Mouse (Mus musculus) frontal cortex, adult 2 months (tissue): Measurements from ENCODE around the gene Arid5a. TPM values are rescaled to one million over a fixed set of nuclear protein-coding genes. Genes with fewer than 3 reads are reported as not detected.
A peak's percentile ranks its signal among the peaks of the same experiment; 100 is the strongest.

Experiments
- DNase-seq, 2 experiments: peaks; one replicate each; pipeline ENCODE4 v3.0.0; 2022; ENCODE audit warnings: low spot score in 1 of 2; ENCODE audit errors: extremely low spot score in 1 of 2
- polyA plus RNA-seq: library from polyadenylated mRNA; depleted of rRNA; stranded (reverse); fragments of >200 nt; gene quantifications from 2 replicates; pipeline ENCODE4 v1.2.3, GENCODE M21; 2012

The Arid5a gene
- polyA plus RNA-seq, 1 experiment = 9.0 TPM

- no peak for DNase-seq
These were observed 14.5 kb downstream of the Arid5a start for GRCm38 (mm10) chr1:36321829-36322573.

DNA sequence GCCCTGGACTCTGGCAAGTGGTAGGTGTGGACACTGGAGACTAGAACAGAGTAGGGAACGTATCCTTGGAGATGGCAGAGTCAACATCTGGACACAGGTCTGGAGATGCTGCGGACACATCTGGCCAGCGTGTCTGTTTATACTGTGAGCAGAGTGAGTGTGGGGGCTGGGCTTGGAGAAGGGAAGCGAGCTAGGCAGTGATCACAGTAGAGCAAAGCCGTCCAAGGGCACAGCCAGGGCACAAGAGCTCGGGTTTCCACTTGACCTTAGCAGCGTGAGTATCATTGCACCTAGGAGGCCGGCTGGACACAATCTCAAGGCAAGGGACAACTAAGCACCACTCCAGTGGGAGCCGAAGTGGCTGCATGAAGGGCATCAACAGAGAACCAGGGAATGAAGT lies 15.5 kb downstream of the Arid5a start:
- no peak for DNase-seq

GRCm38 (mm10) chr1:36323746-36324448 lies 16.4 kb downstream of the Arid5a start:
- peak in 1 of 2 experiments; percentile 70 for DNase-seq

- no peak for DNase-seq
These were observed 18.4 kb downstream of the Arid5a start for GRCm38 (mm10) chr1:36325900-36326321.

DNA sequence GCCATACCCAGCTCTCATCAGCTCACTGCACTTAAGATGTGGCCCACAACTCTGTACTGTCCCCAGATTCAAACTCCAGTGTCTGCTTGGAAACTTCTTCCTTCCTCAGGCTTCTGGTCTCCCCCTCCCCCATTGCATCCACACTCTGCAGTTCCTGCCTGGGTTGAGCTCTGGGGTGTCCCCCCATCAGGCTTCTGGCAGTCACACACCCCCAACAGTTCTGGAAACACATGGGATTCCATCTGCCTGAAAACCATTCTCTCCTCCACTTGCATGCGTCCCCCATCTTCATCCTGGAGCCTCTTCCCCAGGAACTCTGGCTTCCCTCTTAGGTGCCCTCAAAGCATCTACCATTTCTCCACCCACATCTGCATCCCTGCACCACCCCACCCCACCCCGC lies 19.3 kb downstream of the Arid5a start:
- DNase-seq = no peak

DNA sequence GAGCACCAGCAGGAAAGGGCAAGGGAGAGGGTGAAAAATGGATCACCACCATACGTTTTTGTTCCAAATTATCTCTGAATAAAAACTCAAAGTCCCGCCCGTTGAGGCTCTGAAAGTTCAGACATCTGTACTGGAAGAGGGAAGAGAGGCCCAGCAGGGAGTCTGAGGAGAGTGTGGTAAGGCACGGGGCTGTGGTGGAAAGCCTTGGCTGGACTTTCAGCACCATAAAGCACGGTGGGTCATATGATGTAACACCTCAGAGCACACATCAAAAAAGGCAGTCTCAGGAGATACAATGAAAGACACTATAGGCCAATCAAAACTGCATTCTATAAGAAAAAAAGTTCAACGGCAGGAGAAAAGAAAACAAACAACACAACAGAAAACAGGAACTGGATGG lies 24.2 kb downstream of the Arid5a start:
- DNase-seq = no peak

DNA sequence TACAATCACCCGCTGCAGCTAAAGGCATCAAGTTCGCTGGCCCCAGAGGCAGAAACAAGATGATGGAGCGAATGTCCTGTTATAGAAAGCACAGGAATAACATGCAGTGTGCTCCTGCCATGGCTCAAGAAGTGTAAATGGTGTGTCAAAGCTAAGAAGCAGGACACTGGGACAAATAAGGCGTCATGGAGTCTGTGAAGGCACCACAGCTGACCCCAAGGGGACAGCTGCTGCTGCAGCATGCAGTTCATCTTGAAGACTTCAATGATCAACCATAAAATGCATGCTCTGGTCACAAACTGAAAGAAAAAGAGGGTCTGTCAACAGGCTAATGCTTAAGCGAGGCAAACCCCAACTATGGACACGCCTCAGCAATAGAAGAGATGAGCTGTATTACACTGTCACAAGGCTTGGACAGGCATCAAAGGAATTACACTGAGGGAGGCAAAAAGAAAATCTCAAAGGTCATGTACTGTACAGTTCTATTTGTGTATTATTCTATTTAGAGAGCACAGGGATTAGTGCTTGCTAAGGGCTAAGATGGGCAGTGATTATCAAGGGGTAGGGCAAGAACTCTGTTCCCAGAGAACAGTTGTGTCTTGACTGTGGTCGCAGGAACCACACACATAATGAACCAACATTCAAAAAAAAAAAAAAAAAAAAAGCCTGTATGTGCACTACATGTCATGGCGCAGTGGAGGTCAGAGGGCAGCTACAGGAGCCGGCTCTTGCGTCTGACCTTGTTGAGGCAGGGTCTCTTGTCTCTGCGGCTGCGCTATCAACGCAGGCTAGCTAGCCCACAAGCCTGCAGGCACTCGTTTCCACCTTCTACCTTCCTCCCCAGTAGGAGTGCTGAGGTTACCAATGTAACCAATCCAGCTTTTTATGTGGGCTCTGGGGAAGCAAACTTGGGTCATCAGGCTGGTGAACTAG lies 25.7 kb downstream of the Arid5a start:
- no peak for DNase-seq

DNA sequence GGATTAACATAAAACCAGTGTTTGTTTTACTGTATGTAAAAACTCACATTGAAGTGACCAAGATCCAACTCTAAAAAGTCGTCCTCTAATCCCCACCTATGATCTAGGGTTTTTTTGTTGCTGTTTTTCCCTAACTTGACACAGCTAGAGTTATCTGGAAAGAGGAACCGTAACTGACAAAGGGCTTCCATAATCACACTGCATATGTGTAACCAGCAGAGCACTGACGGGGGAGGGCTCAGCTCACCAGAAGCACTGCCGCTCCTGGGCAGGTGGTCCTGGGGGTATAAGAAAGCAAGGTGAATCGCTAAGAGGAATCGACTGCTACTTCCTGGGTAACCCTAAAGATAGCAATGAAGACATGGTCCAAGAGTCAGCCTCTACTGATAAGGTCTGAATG lies 35.0 kb downstream of the Arid5a start:
- no peak for DNase-seq

DNA sequence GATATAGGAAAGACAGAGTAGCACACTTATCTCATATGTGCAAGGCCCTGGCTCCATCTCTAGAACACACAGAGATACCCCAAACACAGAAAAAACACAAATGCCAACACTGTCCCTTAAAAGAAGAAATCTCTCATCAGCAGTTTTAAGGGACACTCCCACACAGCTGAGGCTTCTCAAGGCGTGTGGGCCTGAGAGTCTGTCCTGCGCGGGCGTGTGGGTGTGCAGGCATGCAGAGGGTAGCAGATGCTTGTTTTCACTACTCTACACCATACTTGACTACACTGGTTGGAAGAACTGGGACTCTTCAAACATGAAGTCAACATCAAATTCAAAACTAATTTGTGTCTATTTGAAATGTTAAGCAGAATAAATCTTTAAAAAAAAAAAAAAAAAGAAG lies 44.8 kb downstream of the Arid5a start:
- DNase-seq = peak; percentile 34 to 71

DNA sequence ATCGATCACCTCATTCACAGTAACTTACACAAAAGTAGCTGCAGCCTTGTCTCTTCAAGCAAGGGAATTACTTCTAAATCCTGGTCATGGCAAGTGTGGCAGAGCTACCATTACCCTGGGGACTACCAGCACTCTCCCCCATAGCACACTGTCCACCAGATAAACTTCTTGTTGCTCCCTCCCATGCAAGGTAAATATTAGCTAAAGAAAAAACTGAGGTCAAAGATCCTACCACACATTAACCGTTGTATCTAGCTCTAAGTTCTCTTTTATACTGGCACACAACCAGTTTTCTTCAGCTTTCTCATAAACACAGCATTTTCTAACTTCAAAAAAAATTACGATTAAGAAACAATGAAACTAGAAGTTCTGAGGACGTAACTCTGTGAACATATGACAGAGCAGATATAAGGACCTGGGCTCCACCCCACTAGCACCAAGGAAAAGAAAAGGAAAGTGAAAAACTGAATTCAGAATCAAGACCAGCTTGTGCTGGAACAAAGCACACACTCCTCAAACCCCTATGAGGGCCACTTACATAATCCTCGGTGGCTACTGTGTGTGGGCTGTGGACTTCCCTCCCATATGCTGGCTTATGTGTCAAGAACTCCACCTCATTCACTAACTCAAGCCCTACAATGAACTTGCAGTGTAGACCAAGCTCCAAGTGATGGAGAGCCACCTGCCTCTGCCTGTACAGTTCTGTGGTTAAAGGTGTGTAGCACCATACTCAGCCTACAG lies 49.6 kb downstream of the Arid5a start:
- no peak for DNase-seq

DNA sequence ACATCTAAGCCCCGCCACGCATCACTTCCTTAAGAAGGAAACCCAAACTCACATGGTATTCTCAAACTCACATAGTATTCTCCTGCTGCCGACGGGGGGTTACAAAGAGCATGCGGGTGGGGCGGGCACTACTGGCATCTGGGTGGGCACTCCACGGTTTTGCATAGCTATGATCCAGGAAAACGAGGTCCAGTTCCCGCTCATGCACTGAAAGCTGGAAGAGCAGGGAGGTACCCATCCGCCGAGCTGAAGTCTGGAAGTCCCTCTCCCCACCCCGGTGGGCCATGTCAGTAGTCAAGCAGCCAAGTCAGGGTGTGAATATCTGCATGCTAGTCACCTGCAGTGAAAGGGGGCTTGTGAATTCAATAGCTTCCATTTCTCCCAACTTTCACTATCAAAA lies 60.2 kb downstream of the Arid5a start:
- DNase-seq = no peak

- peak in 1 of 2 experiments; percentile 9 for DNase-seq
These were observed 60.8 kb downstream of the Arid5a start for GRCm38 (mm10) chr1:36368112-36368968.

GRCm38 (mm10) chr1:36368969-36369645 lies 61.6 kb downstream of the Arid5a start, which contains the start of gene Kansl3:
Kansl3 (minus strand) TSS chr1:36369181.
- peak; percentile 17 to 89 for DNase-seq

GRCm38 (mm10) chr1:36370918-36371317 lies 63.4 kb downstream of the Arid5a start:
- no peak for DNase-seq

- no peak for DNase-seq
These were observed 64.7 kb downstream of the Arid5a start, which contains the start of gene Fer1l5 for GRCm38 (mm10) chr1:36371934-36372845. Fer1l5 (plus strand) TSS chr1:36372291.
